In genomic region chr7:3705461-3705860, GRCm38 (mm10) we compare ENCODE assay signal across 8 mouse cellular contexts. TPM values are rescaled to one million over a fixed set of nuclear protein-coding genes. Genes with fewer than 3 reads are reported as not detected.
DNase-seq lines count a peak whose midpoint lies in the region; ATAC-seq and TF ChIP-seq lines count a peak whose summit lies in the region.
"Not testable (repeated sequence)": the region's sequence is repeated elsewhere in the genome, so short reads cannot be mapped to it uniquely, and the experiment has no call there.

No protein-coding gene starts in this region.

- peak overlapping the region; percentile 87 for H3K4me3 ChIP-seq in forebrain, embryonic 14.5 days (ENCODE audit: low read depth, low read length)
- peak overlapping the region; percentile 66 for H3K4me3 ChIP-seq in heart, postnatal 0 days (ENCODE audit: low read depth, low read length)
- H3K4me3 ChIP-seq in intestine, postnatal 0 days (ENCODE audit: low read depth, low read length) = peak overlapping the region; percentile 73
- peak overlapping the region; percentile 91 for H3K4me3 ChIP-seq in liver, embryonic 12.5 days
- peak overlapping the region; percentile 88 for H3K4me3 ChIP-seq in midbrain, embryonic 10.5 days
- peak overlapping the region; percentile 77 for H3K4me3 ChIP-seq in neural tube, embryonic 15.5 days (replicated peaks)

- TF ChIP-seq EP300 in heart, postnatal 0 days (IDR thresholded peaks at IDR 0.05; ENCODE audit: low read depth) = not testable (repeated sequence)

- H3K27me3 ChIP-seq in forebrain, embryonic 14.5 days (replicated peaks; ENCODE audit: control insufficient read depth, insufficient read depth, low read length); heart, postnatal 0 days (ENCODE audit: control insufficient read depth, insufficient read depth, low read length); intestine, postnatal 0 days (replicated peaks; ENCODE audit: control insufficient read depth, insufficient read depth, low read length); liver, embryonic 12.5 days (replicated peaks); midbrain, embryonic 10.5 days (ENCODE audit: low read depth, poor library complexity, severe bottlenecking); neural tube, embryonic 15.5 days (replicated peaks): not testable (repeated sequence)

- H3K9ac ChIP-seq in forebrain, embryonic 14.5 days (ENCODE audit: low read length) = peak overlapping the region; percentile 89
- H3K9ac ChIP-seq in heart, postnatal 0 days (replicated peaks; ENCODE audit: low read depth, low read length) = peak overlapping the region; percentile 71
- H3K9ac ChIP-seq in intestine, postnatal 0 days (ENCODE audit: low read depth, low read length) = peak overlapping the region; percentile 74; the same call in 1 of the 2 replicates
- H3K9ac ChIP-seq in liver, embryonic 12.5 days = peak overlapping the region; percentile 94
- peak overlapping the region; percentile 74 for H3K9ac ChIP-seq in neural tube, embryonic 15.5 days (replicated peaks)

- H3K4me1 ChIP-seq in forebrain, embryonic 14.5 days (ENCODE audit: control insufficient read depth, insufficient read depth, low read length) = peaks cover 11% of the 10 kb centered on the region
- H3K4me1 ChIP-seq in heart, postnatal 0 days (ENCODE audit: control insufficient read depth, insufficient read depth) = peaks cover 16% of the 10 kb centered on the region
- not testable (repeated sequence) for H3K4me1 ChIP-seq in intestine, postnatal 0 days (replicated peaks; ENCODE audit: control insufficient read depth, insufficient read depth, low read length)
- peaks cover 33% of the 10 kb centered on the region for H3K4me1 ChIP-seq in liver, embryonic 12.5 days
- H3K4me1 ChIP-seq in midbrain, embryonic 10.5 days = peaks cover 28% of the 10 kb centered on the region
- peaks cover 23% of the 10 kb centered on the region for H3K4me1 ChIP-seq in neural tube, embryonic 15.5 days

- not testable (repeated sequence) for ATAC-seq in forebrain, embryonic 14.5 days; heart, postnatal 0 days (ENCODE audit: insufficient read depth, low read depth); intestine, postnatal 0 days; liver, embryonic 12.5 days; neural tube, embryonic 15.5 days (ENCODE audit: low FRiP score)

- not testable (repeated sequence) for H3K9me3 ChIP-seq in forebrain, embryonic 14.5 days (replicated peaks; ENCODE audit: control insufficient read depth, low read length); heart, postnatal 0 days (replicated peaks; ENCODE audit: control insufficient read depth, low read length); intestine, postnatal 0 days (ENCODE audit: control insufficient read depth); liver, embryonic 12.5 days (replicated peaks); midbrain, embryonic 10.5 days (replicated peaks); neural tube, embryonic 15.5 days (replicated peaks)

- TF ChIP-seq CTCF in heart, postnatal 0 days (IDR thresholded peaks at IDR 0.05; ENCODE audit: low read depth); intestine, postnatal 0 days (IDR thresholded peaks at IDR 0.05; ENCODE audit: low read depth): not testable (repeated sequence)

- H3K4me2 ChIP-seq in forebrain, embryonic 14.5 days (ENCODE audit: low read length) = peak overlapping the region; percentile 97
- H3K4me2 ChIP-seq in heart, postnatal 0 days (ENCODE audit: low read depth, low read length) = peak overlapping the region; percentile 89
- H3K4me2 ChIP-seq in intestine, postnatal 0 days (replicated peaks; ENCODE audit: low read depth) = peak overlapping the region; percentile 71
- H3K4me2 ChIP-seq in liver, embryonic 12.5 days = peak overlapping the region; percentile 76
- H3K4me2 ChIP-seq in neural tube, embryonic 15.5 days = peak overlapping the region; percentile 78

- DNase-seq in 416B (ENCODE audit: low read depth) = peak; percentile 36
- DNase-seq in cerebellum, adult 8-10 months = peak; percentile 9
- DNase-seq in forebrain, embryonic 14.5 days (ENCODE audit: low spot score); heart, postnatal 0 days (ENCODE audit: low spot score); midbrain, embryonic 10.5 days (ENCODE audit: low spot score): not testable (repeated sequence)

- 3% methylated on average over 6 of the region's 7 CpGs for WGBS in forebrain, embryonic 14.5 days
- WGBS in heart, postnatal 0 days = 3% methylated on average over 6 of the region's 7 CpGs
- 5% methylated on average over 6 of the region's 7 CpGs for WGBS in intestine, postnatal 0 days
- 4% methylated on average over 7 of the region's 7 CpGs for WGBS in liver, embryonic 12.5 days (ENCODE audit: insufficient replicate concordance)
- 7% methylated on average over 7 of the region's 7 CpGs for WGBS in midbrain, embryonic 10.5 days
- WGBS in neural tube, embryonic 15.5 days = 5% methylated on average over 7 of the region's 7 CpGs

- H3K27ac ChIP-seq in forebrain, embryonic 14.5 days (ENCODE audit: low read depth, low read length); heart, postnatal 0 days (ENCODE audit: low read depth); intestine, postnatal 0 days (ENCODE audit: low read depth, low read length); neural tube, embryonic 15.5 days (replicated peaks): not testable (repeated sequence)
- peak overlapping the region; percentile 95 for H3K27ac ChIP-seq in liver, embryonic 12.5 days
- H3K27ac ChIP-seq in midbrain, embryonic 10.5 days (replicated peaks) = peak overlapping the region; percentile 96

- H3K36me3 ChIP-seq in forebrain, embryonic 14.5 days (ENCODE audit: control insufficient read depth, insufficient read depth, low read length) = peaks cover 42% of the 10 kb centered on the region
- H3K36me3 ChIP-seq in heart, postnatal 0 days (replicated peaks; ENCODE audit: control insufficient read depth, insufficient read depth, low read length) = peaks cover 30% of the 10 kb centered on the region
- peaks cover 15% of the 10 kb centered on the region for H3K36me3 ChIP-seq in intestine, postnatal 0 days (ENCODE audit: control insufficient read depth, insufficient read depth)
- peaks cover 46% of the 10 kb centered on the region for H3K36me3 ChIP-seq in liver, embryonic 12.5 days
- peaks cover 55% of the 10 kb centered on the region for H3K36me3 ChIP-seq in midbrain, embryonic 10.5 days
- H3K36me3 ChIP-seq in neural tube, embryonic 15.5 days = peaks cover 32% of the 10 kb centered on the region

RNA-seq across cellular contexts. Expression of gene Rps9, which starts 1.7 kb away (rescaled TPM):
- polyA plus RNA-seq in forebrain, embryonic 14.5 days (2014; fragmentation: Nextera tagmentation; extraction: Ambion mirVana) = 1,006 and 1,170 TPM in 2 replicates
- 785 and 888 TPM in 2 replicates for total RNA-seq in heart, postnatal 0 days (2014; rRNA removed; ENCODE audit: low replicate concordance)
- polyA plus RNA-seq in heart, postnatal 0 days (2015; fragmentation: Nextera tagmentation; extraction: Ambion mirVana) = 816 and 864 TPM in 2 replicates
- polyA plus RNA-seq in intestine, postnatal 0 days (2015; fragmentation: Nextera tagmentation; extraction: Ambion mirVana) = 791 and 834 TPM in 2 replicates
- polyA plus RNA-seq in liver, embryonic 12.5 days (2016; fragmentation: Nextera tagmentation; extraction: Ambion mirVana) = 1,310 and 1,334 TPM in 2 replicates
- 1,174 and 1,339 TPM in 2 replicates for polyA plus RNA-seq in midbrain, embryonic 10.5 days (2016; fragmentation: Nextera tagmentation; extraction: Ambion mirVana)
- polyA plus RNA-seq in neural tube, embryonic 15.5 days (2015; fragmentation: Nextera tagmentation; extraction: Ambion mirVana) = 710 and 932 TPM in 2 replicates

RNA-seq across cellular contexts. Expression of gene Mboat7, which starts 12.1 kb away (rescaled TPM):
- 35.1 and 49.3 TPM in 2 replicates for polyA plus RNA-seq in forebrain, embryonic 14.5 days (2014; fragmentation: Nextera tagmentation; extraction: Ambion mirVana)
- 33.7 and 48.4 TPM in 2 replicates for total RNA-seq in heart, postnatal 0 days (2014; rRNA removed; ENCODE audit: low replicate concordance)
- 19.6 and 20.3 TPM in 2 replicates for polyA plus RNA-seq in heart, postnatal 0 days (2015; fragmentation: Nextera tagmentation; extraction: Ambion mirVana)
- polyA plus RNA-seq in intestine, postnatal 0 days (2015; fragmentation: Nextera tagmentation; extraction: Ambion mirVana) = 28.4 and 29.6 TPM in 2 replicates
- polyA plus RNA-seq in liver, embryonic 12.5 days (2016; fragmentation: Nextera tagmentation; extraction: Ambion mirVana) = 24.9 and 27.5 TPM in 2 replicates
- 30.6 and 32.5 TPM in 2 replicates for polyA plus RNA-seq in midbrain, embryonic 10.5 days (2016; fragmentation: Nextera tagmentation; extraction: Ambion mirVana)
- polyA plus RNA-seq in neural tube, embryonic 15.5 days (2015; fragmentation: Nextera tagmentation; extraction: Ambion mirVana) = 105 and 110 TPM in 2 replicates

RNA-seq across cellular contexts. Expression of gene Tsen34, which starts 12.8 kb away (rescaled TPM):
- polyA plus RNA-seq in forebrain, embryonic 14.5 days (2014; fragmentation: Nextera tagmentation; extraction: Ambion mirVana) = 233 TPM in 2 replicates
- 289 and 303 TPM in 2 replicates for total RNA-seq in heart, postnatal 0 days (2014; rRNA removed; ENCODE audit: low replicate concordance)
- polyA plus RNA-seq in heart, postnatal 0 days (2015; fragmentation: Nextera tagmentation; extraction: Ambion mirVana) = 170 and 183 TPM in 2 replicates
- polyA plus RNA-seq in intestine, postnatal 0 days (2015; fragmentation: Nextera tagmentation; extraction: Ambion mirVana) = 123 and 129 TPM in 2 replicates
- 59.0 and 60.3 TPM in 2 replicates for polyA plus RNA-seq in liver, embryonic 12.5 days (2016; fragmentation: Nextera tagmentation; extraction: Ambion mirVana)
- 251 and 266 TPM in 2 replicates for polyA plus RNA-seq in midbrain, embryonic 10.5 days (2016; fragmentation: Nextera tagmentation; extraction: Ambion mirVana)
- polyA plus RNA-seq in neural tube, embryonic 15.5 days (2015; fragmentation: Nextera tagmentation; extraction: Ambion mirVana) = 285 and 295 TPM in 2 replicates

RNA-seq across cellular contexts. Expression of gene Pirb, which starts 14.7 kb away (rescaled TPM):
- polyA plus RNA-seq in forebrain, embryonic 14.5 days (2014; fragmentation: Nextera tagmentation; extraction: Ambion mirVana) = 0.10 and 0.19 TPM in 2 replicates
- 0.81 and 5.5 TPM in 2 replicates for total RNA-seq in heart, postnatal 0 days (2014; rRNA removed; ENCODE audit: low replicate concordance)
- polyA plus RNA-seq in heart, postnatal 0 days (2015; fragmentation: Nextera tagmentation; extraction: Ambion mirVana) = 0.72 and 0.73 TPM in 2 replicates
- 0.69 and 0.77 TPM in 2 replicates for polyA plus RNA-seq in intestine, postnatal 0 days (2015; fragmentation: Nextera tagmentation; extraction: Ambion mirVana)
- 0.91 and 0.94 TPM in 2 replicates for polyA plus RNA-seq in liver, embryonic 12.5 days (2016; fragmentation: Nextera tagmentation; extraction: Ambion mirVana)
- 0.12 and 0.25 TPM in 2 replicates for polyA plus RNA-seq in midbrain, embryonic 10.5 days (2016; fragmentation: Nextera tagmentation; extraction: Ambion mirVana)
- polyA plus RNA-seq in neural tube, embryonic 15.5 days (2015; fragmentation: Nextera tagmentation; extraction: Ambion mirVana) = 0.51 and 0.83 TPM in 2 replicates

RNA-seq across cellular contexts. Expression of gene Tmc4, which starts 28.1 kb away (rescaled TPM):
- 1.8 and 2.1 TPM in 2 replicates for polyA plus RNA-seq in forebrain, embryonic 14.5 days (2014; fragmentation: Nextera tagmentation; extraction: Ambion mirVana)
- 0.31 and 0.99 TPM in 2 replicates for total RNA-seq in heart, postnatal 0 days (2014; rRNA removed; ENCODE audit: low replicate concordance)
- polyA plus RNA-seq in heart, postnatal 0 days (2015; fragmentation: Nextera tagmentation; extraction: Ambion mirVana) = 2.3 and 3.2 TPM in 2 replicates
- polyA plus RNA-seq in intestine, postnatal 0 days (2015; fragmentation: Nextera tagmentation; extraction: Ambion mirVana) = 100 TPM in 2 replicates
- 6.9 and 8.1 TPM in 2 replicates for polyA plus RNA-seq in liver, embryonic 12.5 days (2016; fragmentation: Nextera tagmentation; extraction: Ambion mirVana)
- 3.1 TPM in 2 replicates for polyA plus RNA-seq in midbrain, embryonic 10.5 days (2016; fragmentation: Nextera tagmentation; extraction: Ambion mirVana)
- polyA plus RNA-seq in neural tube, embryonic 15.5 days (2015; fragmentation: Nextera tagmentation; extraction: Ambion mirVana) = 5.6 and 17.2 TPM in 2 replicates
